Mouse (Mus musculus) lung, embryonic 16.5 days (tissue): ENCODE measurements around the gene Cdc42se2. TPM values are rescaled to one million over a fixed set of nuclear protein-coding genes. Genes with fewer than 3 reads are reported as not detected.

Experiments used
- ATAC-seq: fragments of 200-750 bp; cut with Nextera tagmentation; 2 replicates; pipeline ENCODE4 v1.8.0; 2017; ENCODE audit warnings: low read depth, mild to moderate bottlenecking, moderate library complexity
- H3K27ac ChIP-seq: fragments of 300-500 bp; sonication (generic); 2 replicates; pipeline ENCODE4 v1.5.1; 2014; ENCODE audit warnings: mild to moderate bottlenecking, control low read depth, low read length
- H3K27me3 ChIP-seq: fragments of 300-500 bp; sonication (generic); 2 replicates; pipeline ENCODE4 v1.6.1; 2014; ENCODE audit warnings: low read depth, low read length, mixed read lengths; ENCODE audit not compliant: control insufficient read depth, insufficient read depth
- H3K36me3 ChIP-seq: fragments of 300-500 bp; sonication (generic); 2 replicates; pipeline ENCODE4 v1.6.1; 2014; ENCODE audit warnings: low read length; ENCODE audit not compliant: control insufficient read depth, insufficient read depth
- H3K4me1 ChIP-seq: fragments of 300-500 bp; sonication (generic); replicated peaks from 2 replicates; pipeline ENCODE4 v1.6.1; 2014; ENCODE audit warnings: low read length, mixed read lengths; ENCODE audit not compliant: control insufficient read depth, insufficient read depth
- H3K4me2 ChIP-seq: fragments of 300-500 bp; sonication (generic); 2 replicates; pipeline ENCODE4 v1.6.1; 2014; ENCODE audit warnings: low read depth, low read length, control low read depth
- H3K4me3 ChIP-seq: fragments of 300-500 bp; sonication (generic); 2 replicates; pipeline ENCODE4 v1.5.1; 2014; ENCODE audit warnings: mild to moderate bottlenecking, low read length, control low read depth
- H3K9ac ChIP-seq: fragments of 300-500 bp; sonication (generic); 2 replicates; pipeline ENCODE4 v1.6.1; 2014; ENCODE audit warnings: low read length, control low read depth
- H3K9me3 ChIP-seq: fragments of 300-500 bp; sonication (generic); 2 replicates; pipeline ENCODE4 v1.6.1; 2016; ENCODE audit warnings: low read length; ENCODE audit not compliant: control insufficient read depth
- whole genome bisulfite sequencing: fragments of 180-500 bp; shearing (Covaris S2); extraction: QIAGEN DNeasy Blood & Tissue Kit; methylation state at CpG from one replicate; pipeline ENCODE4 v1.1.7; 2014; 5-methylcytosine and 5-hydroxymethylcytosine counted together
- polyA plus RNA-seq: library from polyadenylated mRNA; unstranded; fragments of >200 nt; fragmentation: Nextera tagmentation; extraction: Ambion mirVana; gene quantifications from 2 replicates; pipeline ENCODE4 v1.2.1, GENCODE M21; 2015

Cdc42se2 gene
- polyA plus RNA-seq, 1 experiment from 2014 or later = 69.7 TPM

- no peak for ATAC-seq
- H3K9me3 ChIP-seq = no peaks in the 10 kb centered on the region
- no peaks in the 10 kb centered on the region for H3K27me3 ChIP-seq
- H3K9ac ChIP-seq = no peak overlapping the region
- peaks cover 27% of the 10 kb centered on the region for H3K36me3 ChIP-seq
- H3K4me2 ChIP-seq = no peak overlapping the region
- no peaks in the 10 kb centered on the region for H3K4me1 ChIP-seq
- no peak overlapping the region for H3K4me3 ChIP-seq
- no peak overlapping the region for H3K27ac ChIP-seq
- WGBS = 83% methylated on average over 8 of the region's 8 CpGs
Observed at GRCm38 (mm10) chr11:54694291-54694690, 93.2 kb downstream of the Cdc42se2 start.

- no peak overlapping the region for H3K4me3 ChIP-seq
- H3K4me2 ChIP-seq = no peak overlapping the region
- H3K9ac ChIP-seq = no peak overlapping the region
- no peak overlapping the region for H3K27ac ChIP-seq
- peaks cover 27% of the 10 kb centered on the region for H3K36me3 ChIP-seq
- H3K4me1 ChIP-seq = no peaks in the 10 kb centered on the region
- H3K27me3 ChIP-seq = no peaks in the 10 kb centered on the region
- ATAC-seq = no peak
- H3K9me3 ChIP-seq = no peaks in the 10 kb centered on the region
- WGBS = 80% methylated on average over 6 of the region's 6 CpGs
Observed at GRCm38 (mm10) chr11:54693696-54694095, 93.8 kb downstream of the Cdc42se2 start.

- WGBS = 72% methylated on average over 4 of the region's 4 CpGs
- Histone ChIP-seq H3K27me3 (no peaks in the 10 kb centered on the region), H3K4me2 (no peak overlapping the region), H3K9ac (no peak overlapping the region), H3K4me1 (no peaks in the 10 kb centered on the region), H3K36me3 (peaks cover 16% of the 10 kb centered on the region), H3K4me3 (no peak overlapping the region), H3K9me3 (no peaks in the 10 kb centered on the region), H3K27ac (no peak overlapping the region)
- ATAC-seq = no peak
Observed at GRCm38 (mm10) chr11:54691179-54691578, 96.3 kb downstream of the Cdc42se2 start.

- 80% methylated on average over 4 of the region's 4 CpGs for WGBS
- Histone ChIP-seq H3K4me3 (no peak overlapping the region), H3K27ac (no peak overlapping the region), H3K4me1 (no peaks in the 10 kb centered on the region), H3K9ac (no peak overlapping the region), H3K4me2 (no peak overlapping the region), H3K36me3 (peaks cover 20% of the 10 kb centered on the region), H3K27me3 (no peaks in the 10 kb centered on the region), H3K9me3 (no peaks in the 10 kb centered on the region)
- no peak for ATAC-seq
Observed at GRCm38 (mm10) chr11:54690171-54690570, 97.3 kb downstream of the Cdc42se2 start.

- Histone ChIP-seq H3K4me1 (no peaks in the 10 kb centered on the region), H3K27me3 (no peaks in the 10 kb centered on the region), H3K9ac (no peak overlapping the region), H3K36me3 (peaks cover 24% of the 10 kb centered on the region), H3K4me3 (no peak overlapping the region), H3K27ac (no peak overlapping the region), H3K9me3 (no peaks in the 10 kb centered on the region), H3K4me2 (no peak overlapping the region)
- ATAC-seq = no peak
- 83% methylated on average over 2 of the region's 2 CpGs for WGBS
Observed at GRCm38 (mm10) chr11:54684831-54685230, 102.6 kb downstream of the Cdc42se2 start.

GRCm38 (mm10) chr11:54679141-54679540 lies 108.3 kb downstream of the Cdc42se2 start:
- Histone ChIP-seq H3K36me3 (peaks cover 20% of the 10 kb centered on the region), H3K9me3 (no peaks in the 10 kb centered on the region), H3K4me1 (no peaks in the 10 kb centered on the region), H3K4me2 (no peak overlapping the region), H3K27me3 (no peaks in the 10 kb centered on the region), H3K9ac (no peak overlapping the region), H3K27ac (no peak overlapping the region), H3K4me3 (no peak overlapping the region)
- ATAC-seq = no peak
- 92% methylated on average over 2 of the region's 2 CpGs for WGBS

- Histone ChIP-seq H3K27me3 (no peaks in the 10 kb centered on the region), H3K4me2 (no peak overlapping the region), H3K4me1 (no peaks in the 10 kb centered on the region), H3K27ac (no peak overlapping the region), H3K9me3 (no peaks in the 10 kb centered on the region), H3K4me3 (no peak overlapping the region), H3K36me3 (peaks cover 17% of the 10 kb centered on the region), H3K9ac (no peak overlapping the region)
- ATAC-seq = no peak
- WGBS = 91% methylated on average over 2 of the region's 2 CpGs
Observed at GRCm38 (mm10) chr11:54675792-54676489, 111.5 kb downstream of the Cdc42se2 start.

- Histone ChIP-seq H3K4me1 (no peaks in the 10 kb centered on the region), H3K4me3 (no peak overlapping the region), H3K9me3 (no peaks in the 10 kb centered on the region), H3K9ac (no peak overlapping the region), H3K27ac (no peak overlapping the region), H3K36me3 (peaks cover 9% of the 10 kb centered on the region; the same call in 1 of the 2 replicates), H3K27me3 (no peaks in the 10 kb centered on the region), H3K4me2 (no peak overlapping the region)
- no peak for ATAC-seq
- 57% methylated on average over 8 of the region's 8 CpGs for WGBS
Observed at GRCm38 (mm10) chr11:54673575-54674298, 113.7 kb downstream of the Cdc42se2 start.
